Mouse (Mus musculus): ENCODE data around the gene Xirp1. TPM values are rescaled to one million over a fixed set of nuclear protein-coding genes. Genes with fewer than 3 reads are reported as not detected.

Xirp1 gene
- total and polyA plus RNA-seq, 3 experiments = 0.05 TPM; not detected in 2

DNA sequence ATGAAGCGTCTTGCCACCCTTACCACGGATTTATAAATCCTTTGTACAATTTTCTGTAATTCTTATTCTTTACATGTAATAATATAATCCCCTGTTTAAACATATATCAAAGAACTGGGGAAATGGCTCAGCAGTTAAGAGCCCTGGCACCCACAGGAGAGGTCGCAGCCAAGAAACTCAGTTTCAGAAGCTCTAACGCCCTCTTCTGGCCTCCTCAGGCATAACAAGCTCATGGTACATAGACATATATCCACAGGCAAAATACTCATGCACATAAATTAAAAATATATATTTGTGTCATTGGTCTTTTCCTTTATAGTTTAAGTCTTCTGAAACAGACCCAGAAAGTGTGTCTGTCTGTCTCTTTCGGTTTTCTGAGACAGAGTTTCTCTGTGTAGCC is 48.8 kb downstream of the Xirp1 start:
- TF ChIP-seq CTCF (IDR thresholded peaks at IDR 0.05; ENCODE audit: low read depth, low read length) = no peak
- TF ChIP-seq GATA2 (IDR thresholded peaks at IDR 0.05; ENCODE audit: borderline replicate concordance, low read depth, low read length) = no peak
- no peak for TF ChIP-seq GATA1 (IDR thresholded peaks at IDR 0.05; ENCODE audit: borderline replicate concordance, low read length)
- TF ChIP-seq POLR2AphosphoS5 (IDR thresholded peaks at IDR 0.05; ENCODE audit: insufficient replicate concordance, low read depth, low read length) = no peak
- TF ChIP-seq TAL1 (conservative IDR thresholded peaks at IDR 0.05; ENCODE audit: low read depth, low read length) = no peak
- ATAC-seq (ENCODE audit: extremely low read depth, insufficient number of reproducible peaks, low FRiP score, poor library complexity, severe bottlenecking) (no peak), DNase-seq (ENCODE audit: low spot score) (no peak)
- no peaks in the 10 kb centered on the region for H3K27me3 ChIP-seq (ENCODE audit: insufficient read depth, low read length)
- no peak overlapping the region for H3K4me3 ChIP-seq (ENCODE audit: low read depth, low read length)
- peaks cover 4% of the 10 kb centered on the region; the same call in 1 of the 2 replicates for H3K9me3 ChIP-seq (replicated peaks)
- H3K4me1 ChIP-seq (ENCODE audit: insufficient read depth, low read depth, low read length) = peaks cover 46% of the 10 kb centered on the region
- peaks cover 68% of the 10 kb centered on the region for H3K36me3 ChIP-seq (replicated peaks)

DNA sequence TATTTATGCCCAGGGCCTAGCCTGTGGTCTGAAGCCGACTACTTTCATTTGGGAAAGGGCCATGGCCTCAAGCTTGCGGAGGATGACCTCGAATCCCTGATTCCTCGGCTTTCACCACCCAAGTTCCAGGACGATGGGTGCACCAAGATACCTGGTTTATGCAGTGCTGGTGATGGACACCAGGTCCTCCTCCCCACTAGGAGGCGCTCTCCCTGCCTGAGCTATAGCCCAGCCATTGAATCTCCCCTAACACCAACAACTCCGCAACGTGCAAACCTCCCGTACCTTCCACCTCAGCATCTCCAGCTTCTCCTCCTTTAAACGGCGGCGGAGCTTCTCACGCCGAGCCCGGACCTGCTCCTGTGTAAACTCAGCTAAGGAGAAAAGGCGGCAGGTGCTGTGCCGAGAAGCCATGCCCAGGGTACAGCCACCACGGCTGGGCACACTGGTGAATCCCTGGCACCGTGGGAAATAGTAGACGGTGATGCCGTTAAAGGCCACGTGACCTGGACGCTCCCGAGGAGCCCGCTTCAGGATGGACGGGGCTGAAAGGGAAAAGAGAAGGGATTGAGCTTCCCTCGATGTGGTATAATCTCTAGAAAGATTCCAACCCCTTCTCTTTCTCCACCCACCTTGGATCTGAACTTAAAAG is 49.4 kb downstream of the Xirp1 start:
- no peaks in the 10 kb centered on the region for H3K27me3 ChIP-seq (ENCODE audit: insufficient read depth, low read length)
- peaks cover 67% of the 10 kb centered on the region for H3K36me3 ChIP-seq (replicated peaks)
- no peak overlapping the region for H3K4me3 ChIP-seq (ENCODE audit: low read depth, low read length)
- DNase-seq (ENCODE audit: low spot score) (no peak), ATAC-seq (ENCODE audit: extremely low read depth, insufficient number of reproducible peaks, low FRiP score, poor library complexity, severe bottlenecking) (no peak)
- no peak for TF ChIP-seq POLR2AphosphoS5 (IDR thresholded peaks at IDR 0.05; ENCODE audit: insufficient replicate concordance, low read depth, low read length)
- TF ChIP-seq CTCF (IDR thresholded peaks at IDR 0.05; ENCODE audit: low read depth, low read length) = peak; percentile 56
- H3K9me3 ChIP-seq (replicated peaks) = peaks cover 4% of the 10 kb centered on the region; the same call in 1 of the 2 replicates
- peaks cover 40% of the 10 kb centered on the region for H3K4me1 ChIP-seq (ENCODE audit: insufficient read depth, low read depth, low read length)

- Histone ChIP-seq H3K4me1 (ENCODE audit: insufficient read depth, low read depth, low read length) (peaks cover 32% of the 10 kb centered on the region), H3K36me3 (replicated peaks) (peaks cover 62% of the 10 kb centered on the region), H3K9me3 (replicated peaks) (peaks cover 4% of the 10 kb centered on the region; the same call in 1 of the 2 replicates), H3K27me3 (ENCODE audit: insufficient read depth, low read length) (no peaks in the 10 kb centered on the region), H3K4me3 (ENCODE audit: low read depth, low read length) (no peak overlapping the region)
- DNase-seq (ENCODE audit: low spot score) (no peak), ATAC-seq (ENCODE audit: extremely low read depth, insufficient number of reproducible peaks, low FRiP score, poor library complexity, severe bottlenecking) (no peak)
- TF ChIP-seq GATA1 (IDR thresholded peaks at IDR 0.05; ENCODE audit: borderline replicate concordance, low read length) = no peak
- no peak for TF ChIP-seq TAL1 (conservative IDR thresholded peaks at IDR 0.05; ENCODE audit: low read depth, low read length)
- no peak for TF ChIP-seq GATA2 (IDR thresholded peaks at IDR 0.05; ENCODE audit: borderline replicate concordance, low read depth, low read length)
- TF ChIP-seq POLR2AphosphoS5 (IDR thresholded peaks at IDR 0.05; ENCODE audit: insufficient replicate concordance, low read depth, low read length) = no peak
- TF ChIP-seq CTCF (IDR thresholded peaks at IDR 0.05; ENCODE audit: low read depth, low read length) = no peak
Measured at GRCm38 (mm10) chr9:119973281-119973680, 50.1 kb downstream of the Xirp1 start.

DNA sequence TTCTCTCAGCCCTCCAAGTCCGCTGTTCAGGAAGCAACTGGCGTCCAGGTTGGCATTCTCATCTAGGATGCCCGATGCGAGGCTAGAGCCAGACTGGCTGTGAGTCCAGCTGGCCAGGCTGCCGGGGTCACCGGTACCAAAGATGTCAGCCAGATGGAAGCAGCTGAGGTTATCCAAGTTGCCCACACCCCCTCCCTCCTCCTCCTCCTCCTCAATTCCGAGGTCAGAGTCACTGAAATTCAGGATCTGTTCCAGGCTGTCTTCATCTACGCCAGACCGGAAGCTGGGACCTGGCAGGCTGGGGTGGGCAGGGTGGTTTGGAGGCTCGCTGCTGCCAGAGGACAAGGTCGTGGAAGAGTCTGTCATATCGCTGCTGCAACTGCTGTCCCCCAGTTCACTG is 50.8 kb downstream of the Xirp1 start:
- H3K9me3 ChIP-seq (replicated peaks) = peaks cover 4% of the 10 kb centered on the region; the same call in 1 of the 2 replicates
- peaks cover 26% of the 10 kb centered on the region for H3K4me1 ChIP-seq (ENCODE audit: insufficient read depth, low read depth, low read length)
- ATAC-seq (ENCODE audit: extremely low read depth, insufficient number of reproducible peaks, low FRiP score, poor library complexity, severe bottlenecking) (no peak), DNase-seq (ENCODE audit: low spot score) (no peak)
- no peak overlapping the region for H3K4me3 ChIP-seq (ENCODE audit: low read depth, low read length)
- TF ChIP-seq POLR2AphosphoS5 (IDR thresholded peaks at IDR 0.05; ENCODE audit: insufficient replicate concordance, low read depth, low read length) (no peak), CTCF (IDR thresholded peaks at IDR 0.05; ENCODE audit: low read depth, low read length) (no peak), TAL1 (conservative IDR thresholded peaks at IDR 0.05; ENCODE audit: low read depth, low read length) (no peak), GATA2 (IDR thresholded peaks at IDR 0.05; ENCODE audit: borderline replicate concordance, low read depth, low read length) (no peak), GATA1 (IDR thresholded peaks at IDR 0.05; ENCODE audit: borderline replicate concordance, low read length) (no peak)
- peaks cover 62% of the 10 kb centered on the region for H3K36me3 ChIP-seq (replicated peaks)
- H3K27me3 ChIP-seq (ENCODE audit: insufficient read depth, low read length) = peaks cover 2% of the 10 kb centered on the region; the same call in 1 of the 2 replicates

GRCm38 (mm10) chr9:119972166-119972565 is 51.2 kb downstream of the Xirp1 start:
- Histone ChIP-seq H3K27me3 (ENCODE audit: insufficient read depth, low read length) (peaks cover 2% of the 10 kb centered on the region; the same call in 1 of the 2 replicates), H3K36me3 (replicated peaks) (peaks cover 62% of the 10 kb centered on the region), H3K4me3 (ENCODE audit: low read depth, low read length) (no peak overlapping the region), H3K4me1 (ENCODE audit: insufficient read depth, low read depth, low read length) (peaks cover 21% of the 10 kb centered on the region), H3K9me3 (replicated peaks) (peaks cover 4% of the 10 kb centered on the region; the same call in 1 of the 2 replicates)
- no peak for ATAC-seq (ENCODE audit: extremely low read depth, insufficient number of reproducible peaks, low FRiP score, poor library complexity, severe bottlenecking)
- no peak for DNase-seq (ENCODE audit: low spot score)
- TF ChIP-seq GATA2 (IDR thresholded peaks at IDR 0.05; ENCODE audit: borderline replicate concordance, low read depth, low read length) (no peak), TAL1 (conservative IDR thresholded peaks at IDR 0.05; ENCODE audit: low read depth, low read length) (no peak), CTCF (IDR thresholded peaks at IDR 0.05; ENCODE audit: low read depth, low read length) (no peak), GATA1 (IDR thresholded peaks at IDR 0.05; ENCODE audit: borderline replicate concordance, low read length) (no peak), POLR2AphosphoS5 (IDR thresholded peaks at IDR 0.05; ENCODE audit: insufficient replicate concordance, low read depth, low read length) (no peak)

DNA sequence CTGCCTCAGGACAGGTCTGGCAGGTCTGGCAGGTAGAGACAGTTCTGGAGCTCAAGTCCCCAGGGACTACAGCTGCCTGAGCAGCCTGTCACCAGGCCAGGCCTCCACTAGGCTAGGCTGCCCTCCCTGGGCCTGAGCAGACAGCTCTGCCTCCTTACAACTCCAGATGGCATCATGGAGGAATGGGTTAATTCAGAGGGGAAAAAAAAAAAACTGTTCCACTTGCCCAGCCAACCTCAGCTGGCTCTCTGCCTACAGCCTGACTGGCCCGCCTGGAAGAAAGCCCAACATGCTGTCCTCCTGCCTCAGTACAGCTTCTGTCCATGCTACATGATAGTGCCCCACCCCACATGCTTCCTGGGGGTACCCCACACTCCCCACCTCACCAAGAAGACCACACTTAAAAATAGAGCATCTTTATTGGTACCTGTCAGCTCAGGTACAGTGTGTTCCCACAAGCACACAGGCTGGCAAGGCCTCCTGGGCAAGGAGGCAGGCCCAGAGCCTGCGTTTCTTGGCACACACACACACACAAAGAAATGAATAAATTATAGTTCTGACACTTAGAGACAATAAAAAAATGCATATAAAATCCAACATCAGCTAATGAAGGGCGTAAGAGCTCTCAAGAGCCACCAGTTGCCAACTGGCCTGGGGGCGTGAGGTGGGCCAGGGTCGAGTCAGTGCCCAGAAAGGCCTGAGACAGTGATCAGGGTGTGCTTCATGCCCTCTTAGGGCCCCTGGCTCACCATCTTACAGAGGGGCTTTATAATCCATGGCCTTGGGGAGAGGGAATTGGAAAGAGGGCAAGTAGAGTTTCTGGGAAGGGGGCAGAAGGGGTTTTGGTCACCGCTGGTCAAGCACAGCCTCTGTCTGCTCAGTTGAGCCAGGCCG is 52.4 kb downstream of the Xirp1 start:
- ATAC-seq (ENCODE audit: extremely low read depth, insufficient number of reproducible peaks, low FRiP score, poor library complexity, severe bottlenecking) = no peak

More for the DNA sequence above, 52.4 kb downstream of the Xirp1 start:
- Histone ChIP-seq H3K9me3 (replicated peaks) (peaks cover 4% of the 10 kb centered on the region; the same call in 1 of the 2 replicates), H3K4me1 (ENCODE audit: insufficient read depth, low read depth, low read length) (peaks cover 12% of the 10 kb centered on the region), H3K27me3 (ENCODE audit: insufficient read depth, low read length) (peaks cover 7% of the 10 kb centered on the region; the same call in 1 of the 2 replicates), H3K4me3 (ENCODE audit: low read depth, low read length) (no peak overlapping the region), H3K36me3 (replicated peaks) (peaks cover 62% of the 10 kb centered on the region)
- TF ChIP-seq TAL1 (conservative IDR thresholded peaks at IDR 0.05; ENCODE audit: low read depth, low read length) (no peak), POLR2AphosphoS5 (IDR thresholded peaks at IDR 0.05; ENCODE audit: insufficient replicate concordance, low read depth, low read length) (no peak), GATA2 (IDR thresholded peaks at IDR 0.05; ENCODE audit: borderline replicate concordance, low read depth, low read length) (no peak), CTCF (IDR thresholded peaks at IDR 0.05; ENCODE audit: low read depth, low read length) (no peak), GATA1 (IDR thresholded peaks at IDR 0.05; ENCODE audit: borderline replicate concordance, low read length) (no peak)
- DNase-seq (ENCODE audit: low spot score) = no peak
